Mouse (Mus musculus): Measurements from ENCODE around the gene Rhd. TPM values are rescaled to one million over a fixed set of nuclear protein-coding genes. Genes with fewer than 3 reads are reported as not detected.

Gene Rhd
- polyA plus RNA-seq, 1 experiment from 2014 or later, result 10.1 TPM

DNA sequence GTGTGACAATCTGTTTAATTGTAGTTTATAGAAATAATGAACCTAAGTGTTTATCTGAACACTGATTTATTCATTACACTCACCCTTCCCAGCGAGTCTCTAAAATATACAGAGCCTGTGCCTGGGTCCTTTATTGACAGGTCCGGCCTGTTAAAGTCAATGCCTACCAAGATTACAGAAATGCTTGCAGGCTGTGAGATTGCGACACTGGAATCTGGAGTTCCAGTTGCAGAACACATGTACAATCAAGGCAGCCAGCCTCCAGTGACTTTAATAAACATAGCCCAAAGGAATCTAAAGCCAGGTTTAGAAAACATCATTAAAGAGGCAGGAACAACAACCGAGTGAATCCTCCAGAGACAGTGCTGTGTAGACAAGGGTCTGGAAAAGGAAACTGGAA, 16.7 kb upstream of the Rhd start:
- Histone ChIP-seq H3K9me3 (replicated peaks) (no peaks in the 10 kb centered on the region), H3K36me3 (no peaks in the 10 kb centered on the region), H3K4me2 (replicated peaks) (no peak overlapping the region), H3K4me3 (no peak overlapping the region), H3K27me3 (no peaks in the 10 kb centered on the region), H3K27ac (no peak overlapping the region), H3K4me1 (peaks cover 35% of the 10 kb centered on the region), H3K9ac (no peak overlapping the region)
- 84% methylated on average over 4 of the region's 4 CpGs for WGBS
- no peak for ATAC-seq (ENCODE audit: low FRiP score)

DNA sequence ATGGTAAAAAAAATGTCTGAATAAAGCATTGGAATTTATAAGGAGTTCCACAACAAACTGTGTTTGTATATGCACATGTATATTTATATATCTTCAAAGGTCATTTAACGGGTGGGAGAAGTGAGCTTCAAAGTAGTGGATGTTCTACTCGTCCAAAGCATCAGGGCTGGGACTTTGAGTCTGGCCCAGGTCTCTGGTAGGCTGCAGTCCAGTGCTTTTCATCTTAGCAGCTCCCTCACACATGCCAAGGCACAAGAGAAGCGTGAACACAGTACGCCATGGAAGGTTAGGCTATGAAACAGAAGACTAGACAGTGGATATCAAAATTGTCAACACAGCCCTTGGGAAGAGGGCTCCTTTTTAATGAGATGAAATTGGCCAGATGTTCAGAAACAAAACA, 13.8 kb upstream of the Rhd start:
- Histone ChIP-seq H3K9ac (no peak overlapping the region), H3K27me3 (peaks cover 10% of the 10 kb centered on the region), H3K9me3 (replicated peaks) (no peaks in the 10 kb centered on the region), H3K4me3 (no peak overlapping the region), H3K4me2 (replicated peaks) (peak overlapping the region; percentile 80), H3K4me1 (peaks cover 35% of the 10 kb centered on the region), H3K36me3 (no peaks in the 10 kb centered on the region), H3K27ac (no peak overlapping the region)
- ATAC-seq (ENCODE audit: low FRiP score), result no peak
- 76% methylated on average over 4 of the region's 4 CpGs for WGBS

DNA sequence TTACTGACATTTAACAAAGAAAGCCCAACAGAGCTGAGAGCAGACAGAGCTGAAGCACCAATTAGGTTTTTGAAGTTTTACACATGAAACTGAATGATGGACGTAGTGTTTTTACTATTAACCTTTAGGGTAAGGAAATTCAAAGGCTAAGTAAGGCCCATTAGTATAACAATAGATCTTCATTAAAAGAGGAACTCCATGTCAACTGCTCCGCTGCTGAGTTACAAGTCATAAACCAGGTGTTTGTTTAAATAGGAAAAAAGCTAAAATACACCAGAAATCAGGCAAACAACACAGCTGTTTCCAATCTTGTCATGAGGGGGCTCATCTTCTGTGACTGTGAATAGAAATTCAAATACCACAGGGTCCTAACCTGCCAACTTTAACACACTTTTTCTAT, 13.1 kb upstream of the Rhd start:
- 53% methylated on average over 2 of the region's 2 CpGs for WGBS
- Histone ChIP-seq H3K4me2 (replicated peaks) (peak overlapping the region; percentile 80), H3K4me3 (peak overlapping the region; percentile 100), H3K27me3 (peaks cover 17% of the 10 kb centered on the region), H3K4me1 (peaks cover 35% of the 10 kb centered on the region), H3K9me3 (replicated peaks) (no peaks in the 10 kb centered on the region), H3K9ac (no peak overlapping the region; the same call in 1 of the 2 replicates), H3K36me3 (no peaks in the 10 kb centered on the region), H3K27ac (no peak overlapping the region)
- no peak for ATAC-seq (ENCODE audit: low FRiP score)

DNA sequence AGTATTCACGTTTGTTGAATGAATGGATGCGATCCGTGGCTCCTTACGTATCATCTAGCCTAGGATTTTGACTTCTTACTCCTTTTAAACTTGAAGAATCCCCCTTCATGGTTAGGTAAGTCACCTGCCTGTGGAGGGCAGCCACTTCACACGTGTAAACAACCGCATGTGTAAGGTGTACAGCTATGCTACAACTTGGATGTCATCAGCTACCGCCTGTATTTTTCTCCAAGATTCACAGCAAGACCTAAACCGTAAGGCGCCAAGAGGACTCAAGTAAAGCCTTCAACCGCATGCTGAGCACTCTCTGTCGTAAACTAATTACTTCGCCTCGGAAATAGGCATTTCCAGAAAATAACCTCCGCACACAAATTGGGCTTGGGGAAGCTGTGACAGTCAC, 12.5 kb upstream of the Rhd start:
- no peak for ATAC-seq (ENCODE audit: low FRiP score)
- H3K4me3 ChIP-seq, result peak overlapping the region; percentile 100
- H3K9me3 ChIP-seq (replicated peaks), result no peaks in the 10 kb centered on the region
- H3K27ac ChIP-seq, result no peak overlapping the region
- H3K36me3 ChIP-seq, result no peaks in the 10 kb centered on the region
- H3K27me3 ChIP-seq, result peaks cover 22% of the 10 kb centered on the region
- WGBS, result 15% methylated on average over 14 of the region's 14 CpGs
- peak overlapping the region; percentile 80 for H3K4me2 ChIP-seq (replicated peaks)
- H3K4me1 ChIP-seq, result peaks cover 30% of the 10 kb centered on the region
- H3K9ac ChIP-seq, result peak overlapping the region; percentile 100

DNA sequence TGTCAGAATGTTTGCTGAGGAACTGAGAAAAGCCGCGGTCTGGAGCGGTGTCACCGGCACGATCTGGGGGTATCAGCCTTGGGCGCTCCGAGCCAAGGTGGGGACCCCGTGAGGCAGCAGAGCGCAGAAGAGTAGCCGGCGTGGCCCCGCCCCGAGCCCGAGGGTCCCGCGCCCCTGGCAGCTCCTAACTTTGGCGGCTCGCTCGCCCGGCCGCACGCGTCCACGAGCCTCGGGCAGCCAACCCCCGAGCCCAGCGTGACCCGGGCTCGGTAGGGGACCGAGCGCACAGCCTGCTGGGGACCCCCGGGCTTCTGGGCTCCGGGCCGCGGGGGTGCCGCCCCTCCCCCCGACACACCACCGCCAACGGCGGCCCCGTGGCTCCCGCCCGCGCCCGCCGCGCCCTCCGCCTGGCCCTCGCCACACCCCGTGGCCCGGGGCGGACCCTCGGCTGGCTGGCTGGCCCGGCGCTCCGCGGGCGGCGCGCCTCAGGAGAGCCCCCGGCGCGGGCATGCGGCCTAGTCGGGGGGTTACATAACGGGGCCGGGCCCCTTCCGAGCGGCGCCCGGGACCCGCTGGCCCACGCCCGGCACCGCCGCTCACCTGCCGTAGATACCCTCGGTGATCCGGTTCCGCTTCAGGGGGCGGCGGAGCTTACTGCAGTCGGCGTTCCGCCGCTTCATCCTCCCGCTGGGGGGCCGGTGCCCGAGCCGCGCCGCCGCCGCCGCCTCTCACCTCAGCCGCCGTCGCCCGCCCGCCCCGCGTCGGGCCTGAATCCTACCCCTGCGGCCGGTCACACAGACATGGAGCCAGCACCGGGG, 11.7 kb upstream of the Rhd start:
- Histone ChIP-seq H3K36me3 (no peaks in the 10 kb centered on the region), H3K4me1 (peaks cover 25% of the 10 kb centered on the region)
- WGBS, result under 1% methylated on average over 98 of the region's 106 CpGs

DNA sequence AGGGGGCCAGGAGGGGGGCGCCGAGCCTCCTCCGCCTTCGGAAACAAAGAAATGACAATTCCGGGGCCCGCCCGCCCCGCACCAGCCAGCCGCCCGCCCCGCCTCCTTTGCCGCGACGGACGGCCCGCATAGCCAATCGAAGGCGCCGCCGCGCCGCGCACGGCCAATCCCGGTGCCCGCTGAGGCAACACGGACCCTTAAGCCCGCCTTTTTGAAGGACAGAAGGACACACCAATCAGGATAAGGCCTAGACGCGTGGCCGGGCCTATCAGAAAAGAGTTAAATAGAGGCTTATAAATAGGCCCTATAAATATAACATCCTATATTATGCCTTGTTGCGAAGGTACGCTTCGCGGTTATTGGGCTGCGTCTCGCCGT, 11.1 kb upstream of the Rhd start, which contains the start of gene Maco1:
Gene Maco1, minus strand, starts transcription at position 87 of the 378 bp plus-strand sequence.
- H3K4me3 ChIP-seq, result peak within 1 kb of the TSS; percentile 100
- H3K27ac ChIP-seq, result peak within 1 kb of the TSS; percentile 99
- WGBS, result 0% methylated on average over 37 of the region's 38 CpGs
- no peaks in the 10 kb centered on the region for H3K36me3 ChIP-seq
- peak within 1 kb of the TSS; percentile 80 for H3K4me2 ChIP-seq (replicated peaks)
- peak within 1 kb of the TSS; percentile 100 for H3K9ac ChIP-seq
- peak; percentile 98 for ATAC-seq (ENCODE audit: low FRiP score)
- H3K4me1 ChIP-seq, result peaks cover 20% of the 10 kb centered on the region
- H3K27me3 ChIP-seq, result peaks cover 26% of the 10 kb centered on the region
- H3K9me3 ChIP-seq (replicated peaks), result no peaks in the 10 kb centered on the region

More for the DNA sequence above, 11.7 kb upstream of the Rhd start:
- peak overlapping the region; percentile 99 for H3K27ac ChIP-seq
- ATAC-seq (ENCODE audit: low FRiP score), result peak; percentile 33
- H3K4me3 ChIP-seq, result peak overlapping the region; percentile 100
- H3K4me2 ChIP-seq (replicated peaks), result peak overlapping the region; percentile 80
- peak overlapping the region; percentile 100 for H3K9ac ChIP-seq
- H3K27me3 ChIP-seq, result peaks cover 26% of the 10 kb centered on the region
- no peaks in the 10 kb centered on the region for H3K9me3 ChIP-seq (replicated peaks)

DNA sequence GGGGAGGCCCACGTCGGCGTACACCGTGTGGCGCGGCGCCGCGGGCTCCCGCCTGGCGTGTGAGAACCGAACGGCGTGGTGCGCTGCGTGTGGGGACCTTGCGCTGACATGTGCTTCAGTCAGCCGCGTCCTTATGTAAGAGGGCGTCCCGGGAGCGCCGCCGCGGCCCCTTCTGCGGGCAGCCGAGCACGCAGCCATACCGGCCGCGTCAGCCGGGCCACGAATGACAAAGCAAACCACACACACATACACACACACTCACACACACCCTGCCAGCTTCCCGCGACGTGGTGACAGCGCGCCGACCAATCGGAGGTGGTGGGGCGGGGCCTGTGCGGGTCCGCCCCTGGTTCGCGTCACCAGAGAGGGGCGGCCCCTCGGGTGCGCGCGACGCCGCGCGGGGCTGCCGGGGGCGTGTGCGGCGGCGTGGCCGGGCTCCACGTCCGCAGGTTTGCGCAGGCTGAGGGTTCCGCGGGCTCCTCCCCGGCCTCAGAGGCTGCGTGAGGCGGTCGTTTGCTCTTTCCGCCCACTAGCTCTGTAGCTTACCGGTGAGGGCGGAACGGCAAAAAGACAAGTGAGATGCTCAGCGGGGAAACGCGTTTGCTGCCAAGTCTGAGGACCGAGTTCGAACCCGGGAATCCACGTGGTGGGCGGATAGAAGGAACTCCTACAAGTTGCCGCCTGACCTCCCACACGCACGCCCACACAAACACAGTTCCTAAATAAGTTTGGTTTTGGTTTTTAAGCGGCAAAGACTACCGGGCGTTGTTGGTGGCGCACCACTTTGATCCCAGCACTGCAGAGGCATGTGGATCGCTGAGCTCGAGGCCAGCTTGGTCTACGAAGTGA, 10.5 kb upstream of the Rhd start:
- 1% methylated on average over 85 of the region's 91 CpGs for WGBS
- ATAC-seq (ENCODE audit: low FRiP score), result peak; percentile 96
- Histone ChIP-seq H3K9me3 (replicated peaks) (no peaks in the 10 kb centered on the region), H3K27ac (peak overlapping the region; percentile 99), H3K4me1 (peaks cover 19% of the 10 kb centered on the region), H3K4me3 (peak overlapping the region; percentile 100), H3K36me3 (no peaks in the 10 kb centered on the region), H3K27me3 (peaks cover 26% of the 10 kb centered on the region), H3K9ac (peak overlapping the region; percentile 83), H3K4me2 (replicated peaks) (peak overlapping the region; percentile 80)

DNA sequence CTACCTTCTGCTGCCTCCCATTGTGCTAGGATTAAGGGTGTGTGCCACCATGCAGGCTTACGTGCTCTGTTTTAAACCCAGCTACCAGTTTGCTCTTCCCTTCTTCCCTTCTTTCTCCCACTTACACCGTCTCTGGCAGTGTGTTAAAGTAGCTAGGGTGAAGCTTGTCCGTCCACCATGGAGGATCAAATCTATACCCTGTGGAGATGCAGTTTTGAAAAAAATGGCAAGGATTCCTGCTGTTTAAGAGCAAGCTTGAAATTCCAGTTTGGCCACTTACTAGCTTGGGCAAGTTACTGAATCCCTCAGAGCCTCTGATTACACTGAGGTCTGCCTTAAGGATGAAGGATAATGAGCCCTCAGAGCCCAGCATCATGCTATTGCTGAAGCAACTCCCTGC, 9.0 kb upstream of the Rhd start:
- no peak overlapping the region for H3K4me2 ChIP-seq (replicated peaks)
- 71% methylated on average over 3 of the region's 3 CpGs for WGBS
- no peaks in the 10 kb centered on the region for H3K36me3 ChIP-seq
- H3K27me3 ChIP-seq, result peaks cover 26% of the 10 kb centered on the region
- no peak overlapping the region for H3K9ac ChIP-seq
- peaks cover 17% of the 10 kb centered on the region for H3K4me1 ChIP-seq
- ATAC-seq (ENCODE audit: low FRiP score), result no peak
- H3K9me3 ChIP-seq (replicated peaks), result no peaks in the 10 kb centered on the region
- H3K27ac ChIP-seq, result no peak overlapping the region
- H3K4me3 ChIP-seq, result no peak overlapping the region

DNA sequence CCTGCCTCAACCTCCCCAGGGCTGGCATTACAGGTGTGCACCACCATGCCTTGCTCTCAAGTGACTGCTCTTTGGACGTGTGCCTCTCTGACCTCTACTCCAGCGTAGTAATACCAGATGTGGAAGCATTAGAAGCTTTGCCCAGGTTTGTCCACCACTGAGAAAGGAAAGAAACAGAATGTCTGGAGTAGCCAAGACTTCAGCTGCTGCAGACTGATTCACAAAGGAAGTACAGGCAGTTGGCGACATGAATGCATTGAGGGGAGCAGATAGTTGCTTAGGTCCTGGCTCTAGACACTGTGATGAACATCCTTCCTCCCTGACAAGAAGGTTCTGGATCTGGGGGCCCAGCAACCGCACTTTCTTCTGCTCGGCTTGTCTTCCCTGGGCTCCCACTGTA, 8.3 kb upstream of the Rhd start:
- Histone ChIP-seq H3K4me2 (replicated peaks) (no peak overlapping the region), H3K27ac (no peak overlapping the region), H3K9me3 (replicated peaks) (no peaks in the 10 kb centered on the region), H3K4me1 (peaks cover 11% of the 10 kb centered on the region), H3K4me3 (no peak overlapping the region), H3K9ac (no peak overlapping the region), H3K36me3 (no peaks in the 10 kb centered on the region), H3K27me3 (peaks cover 26% of the 10 kb centered on the region)
- 65% methylated on average over 5 of the region's 5 CpGs for WGBS
- no peak for ATAC-seq (ENCODE audit: low FRiP score)

DNA sequence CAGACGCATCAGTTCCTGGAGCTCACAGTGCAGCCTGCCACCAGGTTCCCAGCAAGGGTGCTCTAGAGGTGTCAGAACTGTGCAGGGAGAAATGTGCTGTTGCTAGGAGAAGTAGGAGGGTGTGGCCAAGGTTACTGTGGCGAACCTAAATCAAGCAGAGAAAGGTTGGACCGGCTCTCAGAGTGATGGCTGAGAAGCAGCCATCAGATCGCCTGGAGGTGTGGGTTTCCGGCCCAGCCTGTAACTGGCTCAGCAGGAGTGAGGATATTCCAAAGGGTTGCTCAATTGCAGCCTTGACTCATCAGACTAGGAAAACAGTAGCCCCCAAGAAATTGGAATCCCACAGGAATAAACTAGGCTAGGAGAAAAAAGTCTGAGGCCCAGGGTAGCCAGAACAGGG, 7.8 kb upstream of the Rhd start:
- Histone ChIP-seq H3K4me3 (no peak overlapping the region), H3K4me1 (peaks cover 7% of the 10 kb centered on the region), H3K27ac (no peak overlapping the region), H3K9ac (no peak overlapping the region), H3K27me3 (peaks cover 26% of the 10 kb centered on the region), H3K9me3 (replicated peaks) (no peaks in the 10 kb centered on the region), H3K36me3 (no peaks in the 10 kb centered on the region), H3K4me2 (replicated peaks) (no peak overlapping the region)
- WGBS, result 27% methylated on average over 5 of the region's 5 CpGs
- no peak for ATAC-seq (ENCODE audit: low FRiP score)

DNA sequence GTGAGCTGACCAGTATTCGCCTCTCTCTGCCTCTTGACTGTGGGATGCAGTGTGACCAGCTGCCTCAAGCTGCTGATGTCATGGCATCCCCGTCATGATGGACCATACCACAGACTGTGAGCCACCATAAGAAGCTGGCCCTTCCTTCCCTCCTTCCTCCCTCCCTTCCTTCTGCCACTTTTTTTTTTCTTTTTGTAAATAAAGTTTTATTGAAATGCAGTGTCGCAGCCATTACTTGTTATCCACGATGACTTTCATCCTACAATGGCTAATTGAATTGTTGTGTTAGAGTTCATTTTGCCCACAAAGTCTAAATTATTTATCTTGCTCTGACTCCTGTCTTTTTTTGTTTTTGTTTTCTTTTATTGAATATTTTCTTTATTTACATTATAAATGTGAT, 5.8 kb upstream of the Rhd start:
- no peak for ATAC-seq (ENCODE audit: low FRiP score)
- WGBS, result 90% methylated on average over 4 of the region's 4 CpGs
- no peak overlapping the region for H3K27ac ChIP-seq

DNA sequence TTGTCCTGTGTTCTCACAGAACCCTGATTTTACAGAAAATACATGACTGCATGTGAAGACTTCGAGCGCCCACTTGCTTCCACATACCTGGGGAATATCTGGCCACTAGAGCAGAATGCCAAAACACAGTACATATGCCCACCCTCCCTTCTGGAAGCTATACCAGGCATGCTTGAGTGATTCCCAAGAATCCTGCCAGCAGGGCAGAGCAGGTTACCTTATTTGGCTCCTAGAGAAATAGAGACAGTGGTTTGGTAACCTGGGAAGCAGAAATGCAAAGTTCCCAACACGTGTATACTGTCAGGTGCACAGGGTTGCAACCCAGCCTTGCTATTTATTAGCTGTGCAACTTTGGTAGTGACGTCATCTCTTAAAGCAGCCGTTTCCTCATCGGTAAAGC, 2.5 kb upstream of the Rhd start:
- Histone ChIP-seq H3K4me1 (0 out of 2 replicates have a peak, but pooled peaks cover 2% of the 10 kb centered on the region), H3K4me2 (replicated peaks) (no peak overlapping the region), H3K27ac (no peak overlapping the region), H3K9ac (no peak overlapping the region), H3K36me3 (no peaks in the 10 kb centered on the region), H3K27me3 (peaks cover 4% of the 10 kb centered on the region; the same call in 1 of the 2 replicates), H3K9me3 (replicated peaks) (no peaks in the 10 kb centered on the region), H3K4me3 (no peak overlapping the region)
- 86% methylated on average over 6 of the region's 6 CpGs for WGBS
- ATAC-seq (ENCODE audit: low FRiP score), result no peak

More for the DNA sequence above, 5.8 kb upstream of the Rhd start:
- Histone ChIP-seq H3K36me3 (no peaks in the 10 kb centered on the region), H3K9ac (no peak overlapping the region), H3K27me3 (peaks cover 26% of the 10 kb centered on the region), H3K4me2 (replicated peaks) (no peak overlapping the region), H3K9me3 (replicated peaks) (no peaks in the 10 kb centered on the region), H3K4me1 (peaks cover 2% of the 10 kb centered on the region; the same call in 1 of the 2 replicates), H3K4me3 (no peak overlapping the region)
